Mouse (Mus musculus): ENCODE measurements around the gene Ifi27l2b.

The Ifi27l2b gene

GRCm38 (mm10) chr12:103434861-103435260 is 22.2 kb downstream of the Ifi27l2b start:
- no peak for DNase-seq (ENCODE audit: low spot score)

GRCm38 (mm10) chr12:103433986-103434731 is 22.9 kb downstream of the Ifi27l2b start, which contains the start of gene Ifi27:
TSS of gene Ifi27 (plus strand) at chr12:103434211.
- no peak for DNase-seq (ENCODE audit: low spot score)

- DNase-seq (ENCODE audit: low spot score), result no peak
These were observed 23.6 kb downstream of the Ifi27l2b start for GRCm38 (mm10) chr12:103433430-103433829.

GRCm38 (mm10) chr12:103426710-103427109 is 30.3 kb downstream of the Ifi27l2b start:
- no peak for DNase-seq (ENCODE audit: low spot score)

- peak; percentile 82 for DNase-seq (ENCODE audit: low spot score)
These were observed 31.1 kb downstream of the Ifi27l2b start, which contains the start of gene Ddx24 for GRCm38 (mm10) chr12:103425729-103426470. TSS of gene Ddx24 (minus strand) at chr12:103425830.

GRCm38 (mm10) chr12:103425016-103425728 is 31.9 kb downstream of the Ifi27l2b start:
- DNase-seq (ENCODE audit: low spot score), result no peak

- no peak for DNase-seq (ENCODE audit: low spot score)
These were observed 48.9 kb downstream of the Ifi27l2b start for GRCm38 (mm10) chr12:103408144-103408543.

GRCm38 (mm10) chr12:103407720-103408119 is 49.3 kb downstream of the Ifi27l2b start, which contains the start of gene 9330161L09Rik:
TSS of gene 9330161L09Rik (minus strand) at chr12:103407820.
- no peak for DNase-seq (ENCODE audit: low spot score)

- DNase-seq (ENCODE audit: low spot score), result no peak
These were observed 52.9 kb downstream of the Ifi27l2b start for GRCm38 (mm10) chr12:103404131-103404530.

Measured in urinary bladder, postnatal 10 days (tissue).